Mouse (Mus musculus) E14TG2a.4 (cell line): Measurements from ENCODE around the gene Bbs9.

ENCODE experiments used
- CTCF ChIP-seq: conservative IDR thresholded peaks from 2 replicates; pipeline ENCODE4 v1.5.1; 2014; ENCODE audit warnings: low read length
- POU5F1 ChIP-seq: IDR thresholded peaks from 2 replicates; pipeline ENCODE4 v1.6.1; 2014; ENCODE audit warnings: low read length, borderline replicate concordance

DNA sequence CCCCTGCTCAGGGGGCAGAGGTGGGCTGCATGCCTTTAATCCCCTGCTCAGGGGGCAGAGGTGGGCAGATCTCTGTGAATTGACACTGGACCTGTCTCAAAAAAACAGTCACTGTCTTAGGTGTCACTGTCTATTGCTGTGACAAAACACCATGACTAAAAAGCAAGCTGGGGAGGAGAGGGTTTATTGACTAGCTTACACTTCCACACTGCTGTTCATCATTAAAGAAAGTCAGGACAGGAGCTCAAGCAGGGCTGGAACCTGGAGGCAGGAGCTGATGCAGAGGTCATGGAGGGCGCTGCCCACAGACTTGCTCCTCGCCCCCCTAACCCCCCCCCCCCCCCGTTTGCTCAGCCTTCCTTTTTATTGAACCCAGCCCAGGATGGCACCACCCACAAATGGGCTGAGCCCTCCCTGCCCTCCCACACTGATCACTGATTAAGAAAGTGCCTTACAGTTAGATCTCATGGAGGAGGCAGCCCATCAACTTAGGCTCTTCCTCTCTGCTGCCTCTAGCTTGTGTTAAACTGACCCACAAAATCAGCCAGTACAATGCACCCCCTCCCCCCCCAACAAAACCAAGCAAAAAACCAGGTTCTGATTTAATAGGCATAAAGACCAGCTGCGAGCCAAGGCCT lies 47.4 kb upstream of the Bbs9 start:
- TF ChIP-seq CTCF (no peak), POU5F1 (no peak)
